Mouse (Mus musculus): ENCODE measurements around the gene Rfx5. TPM values are rescaled to one million over a fixed set of nuclear protein-coding genes. Genes with fewer than 3 reads are reported as not detected.

The Rfx5 gene
- 3.4 TPM for polyA plus RNA-seq (2015; fragmentation: Illumina TruSeq; extraction: RNeasy Lipid Tissue Mini Kit (QIAGEN cat#74804); ENCODE audit: insufficient read depth, low read depth, low replicate concordance)

GRCm38 (mm10) chr3:94953764-94954616 is at the start of gene Rfx5:
Gene Rfx5 (plus strand): TSS chr3:94954075.

GRCm38 (mm10) chr3:94932809-94933564 is 20.9 kb upstream of the Rfx5 start, which contains the start of gene Selenbp1:
Gene Selenbp1 (plus strand): TSS chr3:94933056.

GRCm38 (mm10) chr3:94974528-94975422 is 20.9 kb downstream of the Rfx5 start, which contains the start of gene Pi4kb:
Gene Pi4kb (plus strand): TSS chr3:94974731.

Other genes with a start within 250 kb of the Rfx5 start
- 9.0 TPM for gene Cgn, start 167.6 kb upstream of the Rfx5 start, polyA plus RNA-seq (2015; fragmentation: Illumina TruSeq; extraction: RNeasy Lipid Tissue Mini Kit (QIAGEN cat#74804); ENCODE audit: insufficient read depth, low read depth, low replicate concordance)
- gene Pogz, start 116.5 kb upstream of the Rfx5 start, polyA plus RNA-seq (2015; fragmentation: Illumina TruSeq; extraction: RNeasy Lipid Tissue Mini Kit (QIAGEN cat#74804); ENCODE audit: insufficient read depth, low read depth, low replicate concordance), result 6.3 TPM
- gene Psmb4, start 67.1 kb upstream of the Rfx5 start, polyA plus RNA-seq (2015; fragmentation: Illumina TruSeq; extraction: RNeasy Lipid Tissue Mini Kit (QIAGEN cat#74804); ENCODE audit: insufficient read depth, low read depth, low replicate concordance), result 53.6 TPM
- gene Selenbp1, start 21.0 kb upstream of the Rfx5 start, polyA plus RNA-seq (2015; fragmentation: Illumina TruSeq; extraction: RNeasy Lipid Tissue Mini Kit (QIAGEN cat#74804); ENCODE audit: insufficient read depth, low read depth, low replicate concordance), result 25.2 TPM
- gene Pi4kb, start 20.7 kb downstream of the Rfx5 start, polyA plus RNA-seq (2015; fragmentation: Illumina TruSeq; extraction: RNeasy Lipid Tissue Mini Kit (QIAGEN cat#74804); ENCODE audit: insufficient read depth, low read depth, low replicate concordance), result 11.6 TPM
- gene Zfp687, start 61.4 kb downstream of the Rfx5 start, polyA plus RNA-seq (2015; fragmentation: Illumina TruSeq; extraction: RNeasy Lipid Tissue Mini Kit (QIAGEN cat#74804); ENCODE audit: insufficient read depth, low read depth, low replicate concordance), result 7.0 TPM
- gene Psmd4, start 88.5 kb downstream of the Rfx5 start, polyA plus RNA-seq (2015; fragmentation: Illumina TruSeq; extraction: RNeasy Lipid Tissue Mini Kit (QIAGEN cat#74804); ENCODE audit: insufficient read depth, low read depth, low replicate concordance), result 40.1 TPM
- gene Pip5k1a, start 152.9 kb downstream of the Rfx5 start, polyA plus RNA-seq (2015; fragmentation: Illumina TruSeq; extraction: RNeasy Lipid Tissue Mini Kit (QIAGEN cat#74804); ENCODE audit: insufficient read depth, low read depth, low replicate concordance), result 4.5 TPM
- gene Vps72, start 156.9 kb downstream of the Rfx5 start, polyA plus RNA-seq (2015; fragmentation: Illumina TruSeq; extraction: RNeasy Lipid Tissue Mini Kit (QIAGEN cat#74804); ENCODE audit: insufficient read depth, low read depth, low replicate concordance), result 9.9 TPM
- gene Tmod4, start 170.4 kb downstream of the Rfx5 start, polyA plus RNA-seq (2015; fragmentation: Illumina TruSeq; extraction: RNeasy Lipid Tissue Mini Kit (QIAGEN cat#74804); ENCODE audit: insufficient read depth, low read depth, low replicate concordance), result not detected
- 14.9 TPM for gene Scnm1, start 179.9 kb downstream of the Rfx5 start, polyA plus RNA-seq (2015; fragmentation: Illumina TruSeq; extraction: RNeasy Lipid Tissue Mini Kit (QIAGEN cat#74804); ENCODE audit: insufficient read depth, low read depth, low replicate concordance)
- 1.8 TPM for gene Lysmd1, start 180.0 kb downstream of the Rfx5 start, polyA plus RNA-seq (2015; fragmentation: Illumina TruSeq; extraction: RNeasy Lipid Tissue Mini Kit (QIAGEN cat#74804); ENCODE audit: insufficient read depth, low read depth, low replicate concordance)
- gene Tnfaip8l2, start 188.3 kb downstream of the Rfx5 start, polyA plus RNA-seq (2015; fragmentation: Illumina TruSeq; extraction: RNeasy Lipid Tissue Mini Kit (QIAGEN cat#74804); ENCODE audit: insufficient read depth, low read depth, low replicate concordance), result 2.8 TPM
- 4.6 TPM for gene Sema6c, start 206.4 kb downstream of the Rfx5 start, polyA plus RNA-seq (2015; fragmentation: Illumina TruSeq; extraction: RNeasy Lipid Tissue Mini Kit (QIAGEN cat#74804); ENCODE audit: insufficient read depth, low read depth, low replicate concordance)

Measured in pancreas, adult 10 weeks (tissue).